Mouse (Mus musculus) small intestine, adult 2 months (tissue): ENCODE measurements around the gene Cnga4. TPM values are rescaled to one million over a fixed set of nuclear protein-coding genes. Genes with fewer than 3 reads are reported as not detected.
"Not testable (repeated sequence)": the region's sequence is repeated elsewhere in the genome, so short reads cannot be mapped to it uniquely, and the experiment has no call there.

Experiments
- H3K27ac ChIP-seq: fragments of 200-500 bp; 2 replicates; pipeline ENCODE4 v1.5.1; 2012; ENCODE audit warnings: low read depth, low read length, control low read depth, inconsistent platforms; ENCODE audit not compliant: insufficient read depth
- H3K27me3 ChIP-seq: fragments of 200-500 bp; 2 replicates; pipeline ENCODE4 v1.6.1; 2012; ENCODE audit warnings: mild to moderate bottlenecking, moderate library complexity, low read length, inconsistent platforms; ENCODE audit not compliant: control insufficient read depth, insufficient read depth
- H3K36me3 ChIP-seq: fragments of 200-500 bp; 2 replicates; pipeline ENCODE4 v1.6.1; 2012; ENCODE audit warnings: mild to moderate bottlenecking, low read length, control low read depth, inconsistent platforms; ENCODE audit not compliant: control insufficient read depth, insufficient read depth
- H3K4me1 ChIP-seq: fragments of 200-500 bp; 2 replicates; pipeline ENCODE4 v1.6.1; 2012; ENCODE audit warnings: low read length, inconsistent platforms, mixed read lengths; ENCODE audit not compliant: control insufficient read depth, insufficient read depth, insufficient read length
- H3K4me3 ChIP-seq: fragments of 200-500 bp; 2 replicates; pipeline ENCODE4 v1.5.1; 2012; ENCODE audit warnings: low read depth, mild to moderate bottlenecking, control low read depth, inconsistent platforms, low read length, moderate library complexity
- CTCF ChIP-seq: fragments of 200-500 bp; IDR thresholded peaks from 2 replicates; pipeline ENCODE4 v1.5.1; 2012; ENCODE audit warnings: low read depth, mild to moderate bottlenecking, control low read depth, inconsistent platforms, low read length, moderate library complexity, mixed read lengths; ENCODE audit not compliant: insufficient replicate concordance, insufficient read length; ENCODE audit errors: extremely low read depth
- POLR2A ChIP-seq: fragments of 200-500 bp; IDR thresholded peaks from 2 replicates; pipeline ENCODE4 v1.6.1; 2012; ENCODE audit warnings: low read depth, mild to moderate bottlenecking, control low read depth, inconsistent platforms, low read length, moderate library complexity
- WGBS: fragments of 180-500 bp; shearing (Covaris S2); methylation state at CpG from one replicate; pipeline ENCODE4 v1.1.7; 2018; 5-methylcytosine and 5-hydroxymethylcytosine counted together
- polyA plus RNA-seq: library from polyadenylated mRNA; depleted of rRNA; stranded (reverse); fragments of >200 nt; gene quantifications from 2 replicates; pipeline ENCODE4 v1.2.3, GENCODE M21; 2012

Cnga4 gene
- polyA plus RNA-seq, 1 experiment = 0.10 TPM

GRCm38 (mm10) chr7:105395131-105395820 lies 9.1 kb upstream of the Cnga4 start:
- Histone ChIP-seq H3K27ac (peak overlapping the region; percentile 99), H3K27me3 (no peaks in the 10 kb centered on the region), H3K36me3 (peaks cover 6% of the 10 kb centered on the region), H3K4me3 (no peak overlapping the region), H3K4me1 (peaks cover 6% of the 10 kb centered on the region; the same call in 1 of the 2 replicates)
- TF ChIP-seq POLR2A (no peak), CTCF (no peak)

- peaks cover 6% of the 10 kb centered on the region; the same call in 1 of the 2 replicates for H3K4me1 ChIP-seq
- peaks cover 6% of the 10 kb centered on the region for H3K36me3 ChIP-seq
- no peak overlapping the region for H3K4me3 ChIP-seq
- H3K27ac ChIP-seq = peak overlapping the region; percentile 99
- no peak for TF ChIP-seq CTCF
- TF ChIP-seq POLR2A = no peak
- no peaks in the 10 kb centered on the region for H3K27me3 ChIP-seq
Observed at GRCm38 (mm10) chr7:105396126-105396525, 8.2 kb upstream of the Cnga4 start.

- H3K27me3 ChIP-seq = no peaks in the 10 kb centered on the region
- WGBS = 2% methylated on average over 25 of the region's 25 CpGs
Observed at GRCm38 (mm10) chr7:105399058-105399934, 5.1 kb upstream of the Cnga4 start.

GRCm38 (mm10) chr7:105399935-105400624 lies 4.3 kb upstream of the Cnga4 start, which contains the start of gene Fam160a2:
TSS of gene Fam160a2 (minus strand) at chr7:105400054.
- TF ChIP-seq POLR2A = peak; percentile 56
- TF ChIP-seq CTCF = no peak
- Histone ChIP-seq H3K36me3 (no peaks in the 10 kb centered on the region), H3K4me1 (peaks cover 4% of the 10 kb centered on the region; the same call in 1 of the 2 replicates), H3K27me3 (no peaks in the 10 kb centered on the region), H3K27ac (peak within 1 kb of the TSS; percentile 62), H3K4me3 (peak within 1 kb of the TSS; percentile 81)
- WGBS = under 1% methylated on average over 55 of the region's 55 CpGs

More at GRCm38 (mm10) chr7:105399058-105399934, 5.1 kb upstream of the Cnga4 start:
- H3K36me3 ChIP-seq = no peaks in the 10 kb centered on the region; the same call in 1 of the 2 replicates
- TF ChIP-seq CTCF = no peak
- no peak for TF ChIP-seq POLR2A
- peak overlapping the region; percentile 62 for H3K27ac ChIP-seq
- peak overlapping the region; percentile 81 for H3K4me3 ChIP-seq
- H3K4me1 ChIP-seq = peaks cover 6% of the 10 kb centered on the region; the same call in 1 of the 2 replicates

- no peaks in the 10 kb centered on the region for H3K27me3 ChIP-seq
- H3K4me1 ChIP-seq = no peaks in the 10 kb centered on the region
- H3K36me3 ChIP-seq = no peaks in the 10 kb centered on the region
- no peak for TF ChIP-seq CTCF
- TF ChIP-seq POLR2A = no peak
- no peak overlapping the region for H3K4me3 ChIP-seq
- 56% methylated on average over 1 of the region's 1 CpGs for WGBS
- H3K27ac ChIP-seq = no peak overlapping the region
Observed at GRCm38 (mm10) chr7:105406322-105406721, 2.0 kb downstream of the Cnga4 start.

- WGBS = 50% methylated on average over 8 of the region's 8 CpGs
- not testable (repeated sequence) for H3K4me1 ChIP-seq, H3K27ac ChIP-seq, H3K36me3 ChIP-seq, H3K4me3 ChIP-seq, H3K27me3 ChIP-seq
- peak; percentile 95; the same call in 1 of the 2 replicates for TF ChIP-seq CTCF
Observed at GRCm38 (mm10) chr7:105411874-105412632, 7.7 kb downstream of the Cnga4 start.
